Mouse (Mus musculus) ovary, adult 18-20 months (tissue): ENCODE measurements around the gene Tdrd1.

Experiments used
- DNase-seq: peaks from one replicate; pipeline ENCODE4 v3.0.0; 2022; ENCODE audit warnings: low spot score, mixed read lengths

The Tdrd1 gene

DNA sequence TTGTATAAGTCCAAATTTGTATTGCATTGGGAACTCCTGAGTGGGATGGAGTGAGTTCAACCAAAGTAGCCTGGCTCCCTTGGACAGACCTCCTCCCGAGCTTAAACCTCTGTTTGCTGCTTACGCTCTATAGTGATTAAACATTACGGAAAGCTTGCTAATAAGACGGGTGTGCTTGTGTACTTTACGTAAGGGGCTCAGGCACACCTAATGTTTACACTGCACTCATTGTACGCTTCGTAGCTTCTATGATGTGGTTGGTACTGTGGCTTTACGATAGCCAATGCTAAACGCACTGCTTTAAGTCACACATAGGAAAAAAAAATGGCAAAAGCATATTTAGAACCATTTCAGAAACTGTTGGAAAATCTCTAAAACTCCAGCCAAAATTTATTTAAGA is 3.3 kb downstream of the Tdrd1 start:
- no peak for DNase-seq

DNA sequence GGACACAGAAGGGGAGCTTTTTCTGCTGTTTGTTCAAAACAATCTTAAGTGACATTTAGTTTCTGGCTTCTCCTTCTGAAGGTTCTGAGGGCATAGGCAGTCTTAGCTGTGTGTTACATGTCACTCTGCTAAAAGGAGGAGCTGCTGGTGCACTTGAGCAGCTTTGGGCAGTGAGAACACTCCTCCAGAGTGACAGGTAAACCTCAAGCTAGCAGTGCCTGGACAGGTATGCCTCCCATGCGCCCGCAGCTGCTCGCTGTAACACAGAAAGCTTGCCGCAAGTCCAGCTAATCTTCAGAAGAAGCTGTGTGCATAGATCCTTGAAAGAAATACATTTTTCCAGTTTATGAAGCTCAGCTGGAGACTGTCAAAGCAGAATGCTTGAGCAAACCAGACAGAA is 4.2 kb downstream of the Tdrd1 start:
- DNase-seq, result no peak

DNA sequence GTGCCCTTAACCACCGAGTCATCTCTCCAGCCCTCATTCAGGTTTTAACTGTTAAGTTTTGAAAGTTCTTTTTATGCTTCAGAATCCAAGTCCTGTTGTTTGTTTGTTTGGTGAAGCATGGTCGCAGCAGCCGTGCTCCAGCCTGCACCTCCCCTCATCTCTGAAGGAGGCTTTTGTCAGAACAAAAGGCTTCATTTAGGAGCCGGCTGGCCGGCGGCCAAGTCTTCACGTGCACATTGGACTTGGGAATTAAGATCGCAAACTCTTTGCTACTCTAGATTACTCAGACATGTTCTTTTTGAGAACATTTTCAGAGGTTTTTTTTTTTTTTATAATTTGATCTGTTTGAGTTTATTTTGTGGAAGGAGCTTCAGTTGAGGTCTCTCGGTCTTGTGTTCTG is 9.3 kb downstream of the Tdrd1 start:
- DNase-seq, result no peak

DNA sequence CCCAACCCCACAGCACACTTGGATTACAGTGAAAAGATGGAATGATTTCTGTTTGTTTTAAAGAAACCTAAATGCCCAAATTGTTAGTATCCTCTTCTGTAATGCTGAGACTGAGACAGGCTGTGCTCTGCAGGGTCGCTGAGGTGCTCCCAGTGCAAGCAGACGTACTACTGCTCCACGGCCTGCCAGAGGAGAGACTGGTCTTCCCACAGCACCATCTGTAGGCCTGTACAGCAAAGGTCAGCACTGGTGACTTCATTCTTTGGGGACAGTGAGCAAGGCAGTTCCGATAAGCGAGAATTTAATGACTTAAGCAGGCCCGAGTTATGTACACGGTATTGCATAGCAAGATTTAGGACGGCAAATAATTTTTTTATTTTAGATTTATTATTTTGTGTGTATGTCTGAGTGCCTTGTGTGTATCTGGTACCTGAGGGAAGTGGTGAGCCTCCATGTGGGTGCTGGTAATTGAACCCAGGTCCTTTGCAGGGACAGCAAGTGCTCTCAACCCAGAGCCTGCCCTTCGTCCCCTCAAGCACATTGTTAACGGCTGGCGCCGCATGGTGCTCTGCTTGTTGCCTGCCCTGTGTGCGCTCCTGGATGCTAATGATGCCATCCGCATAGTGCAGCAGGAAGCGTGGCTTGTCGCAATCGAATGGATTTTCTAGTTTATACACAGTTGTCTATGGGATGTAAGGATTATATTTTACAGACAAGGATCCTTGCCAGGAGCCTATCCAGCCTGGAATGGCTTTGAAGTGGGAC is 13.1 kb downstream of the Tdrd1 start:
- no peak for DNase-seq

DNA sequence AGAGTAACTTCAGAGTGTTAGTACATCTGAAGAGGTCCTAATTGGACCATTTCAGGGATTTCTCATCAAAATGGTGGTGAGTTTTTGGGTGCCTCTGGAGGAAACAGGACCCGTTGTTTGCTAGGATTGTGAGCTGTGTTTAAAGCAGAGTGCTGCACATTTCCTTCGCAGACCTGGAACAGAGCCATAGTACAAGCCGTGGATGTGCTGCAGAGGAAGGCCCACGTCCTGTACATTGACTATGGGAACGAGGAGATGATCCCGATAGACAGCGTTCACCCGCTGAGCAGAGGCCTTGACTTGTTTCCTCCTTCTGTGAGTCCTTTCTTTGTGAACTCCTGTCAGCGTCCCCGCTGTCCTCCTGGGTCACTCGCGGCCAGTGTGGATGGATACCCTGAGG is 17.0 kb downstream of the Tdrd1 start:
- no peak for DNase-seq

DNA sequence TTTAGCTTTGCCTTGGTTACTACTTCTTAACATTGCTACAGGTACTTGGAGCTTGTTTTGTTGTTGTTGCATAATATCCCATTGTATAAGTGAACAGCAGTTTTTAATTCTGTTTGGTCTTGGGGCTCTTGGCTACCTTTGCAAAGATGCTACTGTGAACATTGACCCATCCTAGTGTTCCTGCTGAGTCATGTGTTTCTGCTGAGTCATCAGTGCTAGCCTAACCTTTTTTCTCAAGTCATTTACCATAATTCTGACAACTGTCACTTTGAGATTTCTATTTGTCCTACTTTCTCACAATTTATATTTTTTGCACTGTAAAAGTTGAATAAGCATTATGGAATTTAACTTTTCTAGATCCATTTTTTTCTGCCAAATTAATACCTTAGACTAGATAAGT is 26.6 kb downstream of the Tdrd1 start:
- no peak for DNase-seq

DNA sequence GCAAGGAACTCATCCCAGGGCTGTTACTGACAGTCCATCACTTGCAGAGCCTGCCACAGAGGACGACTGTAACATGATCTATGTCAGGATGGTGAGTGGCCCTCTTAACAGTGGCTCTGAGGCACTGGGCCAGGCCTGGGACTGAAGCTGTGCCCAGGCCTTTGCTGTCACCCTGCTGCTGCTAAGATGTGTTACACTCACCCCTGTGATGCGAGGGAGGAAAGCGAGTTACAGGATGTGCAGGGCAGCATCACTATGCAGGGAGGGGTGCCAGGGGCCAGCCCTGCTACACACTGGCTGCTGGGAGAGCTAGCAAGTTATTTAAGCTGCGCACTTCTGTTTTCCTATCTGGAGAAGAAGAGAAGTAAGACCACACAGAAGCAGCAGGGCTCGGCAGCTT is 30.4 kb downstream of the Tdrd1 start:
- no peak for DNase-seq

DNA sequence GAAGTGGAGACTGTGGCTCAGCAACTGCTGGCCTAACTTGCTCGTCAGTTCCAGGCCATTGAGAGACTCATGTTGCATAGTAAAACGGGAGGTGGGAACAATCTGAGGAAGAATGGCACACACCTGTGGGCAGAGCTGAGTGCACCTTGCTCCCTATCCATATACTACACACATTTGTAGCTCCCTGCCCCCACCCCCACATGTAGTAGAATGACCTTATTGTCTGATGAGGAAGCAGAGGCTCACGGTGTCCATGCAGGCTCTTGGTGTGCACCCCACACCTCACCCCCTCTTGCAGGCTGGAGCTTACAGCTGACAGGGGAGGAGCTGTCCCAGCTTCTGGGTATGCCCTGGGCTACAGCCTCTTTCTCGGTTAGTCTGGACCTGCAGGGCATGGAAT is 41.7 kb downstream of the Tdrd1 start:
- DNase-seq, result no peak

DNA sequence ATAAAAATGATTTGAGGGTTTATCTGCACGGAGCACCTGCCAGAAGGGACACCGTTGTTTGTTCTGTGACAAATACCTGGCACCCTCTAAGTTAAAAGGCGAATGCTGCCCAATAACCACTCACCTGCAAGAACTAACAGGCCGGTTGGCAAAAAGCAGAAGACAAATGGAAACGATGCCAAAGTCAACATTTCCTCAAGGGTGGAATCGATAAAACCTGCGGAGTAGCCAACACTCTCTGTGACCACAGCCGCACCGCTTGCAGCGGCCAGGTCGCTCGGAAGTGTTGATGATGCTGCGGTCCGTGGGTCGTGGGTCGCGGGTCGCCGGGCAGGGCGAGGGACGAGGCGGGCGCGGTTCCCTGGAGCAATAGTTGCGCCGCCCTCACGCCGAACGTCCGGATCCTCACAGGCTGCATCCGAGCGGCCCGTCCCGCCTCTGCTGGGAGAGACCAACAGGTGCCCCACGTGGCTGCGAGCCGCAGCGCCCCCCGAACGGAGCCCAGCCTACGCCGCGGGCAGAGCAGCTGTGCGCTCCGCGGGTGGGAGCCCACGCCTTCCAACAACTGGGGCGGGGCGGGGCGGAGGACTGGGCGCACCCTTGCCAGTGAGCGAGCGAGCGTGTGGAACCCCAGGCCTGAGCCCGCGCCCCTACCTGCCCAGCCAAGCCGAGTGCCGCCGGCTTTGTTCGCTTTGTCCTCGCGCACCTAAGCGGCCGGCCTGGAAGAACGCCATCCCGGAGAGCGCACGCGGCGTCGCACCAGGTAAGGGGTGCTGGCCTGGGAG is 48.0 kb downstream of the Tdrd1 start, which contains the start of gene Vwa2:
TSS of gene Vwa2 (plus strand) at position 434 of the 785 bp plus-strand sequence.
- no peak for DNase-seq

DNA sequence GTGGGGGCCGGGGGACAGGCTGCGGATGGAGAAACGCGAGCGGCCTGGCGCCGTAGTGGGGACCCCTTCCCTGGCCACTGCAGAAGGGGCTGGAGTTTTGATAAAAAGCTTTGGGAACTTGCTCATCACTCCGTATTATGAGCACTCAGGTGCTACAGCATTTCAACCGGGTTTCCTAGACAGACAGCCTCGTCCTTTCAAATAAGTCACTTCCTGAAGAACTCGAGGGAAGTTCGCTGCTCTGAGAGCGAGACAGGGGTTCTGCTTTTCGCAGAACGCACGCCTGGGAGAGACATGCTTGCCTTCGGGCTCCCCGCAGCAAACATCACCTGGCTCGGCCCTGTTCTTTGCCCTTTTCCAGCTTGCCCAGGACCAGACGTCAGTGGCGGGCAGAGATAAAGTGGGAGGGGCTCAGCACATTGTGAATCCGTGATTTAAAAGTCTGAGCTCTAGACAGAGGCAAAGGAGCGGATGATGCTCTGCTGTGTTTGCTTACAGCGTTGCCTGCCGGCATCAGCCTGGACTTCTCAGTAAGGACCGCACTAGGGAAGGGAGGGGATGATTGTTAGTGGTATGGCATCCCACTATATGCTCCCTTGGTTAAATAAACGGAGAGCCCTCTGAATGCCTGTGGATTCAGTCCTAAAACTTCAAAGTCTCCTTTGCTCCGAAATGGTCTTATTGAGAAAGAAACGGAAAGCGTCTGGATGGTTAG is 48.7 kb downstream of the Tdrd1 start:
- DNase-seq, result no peak

DNA sequence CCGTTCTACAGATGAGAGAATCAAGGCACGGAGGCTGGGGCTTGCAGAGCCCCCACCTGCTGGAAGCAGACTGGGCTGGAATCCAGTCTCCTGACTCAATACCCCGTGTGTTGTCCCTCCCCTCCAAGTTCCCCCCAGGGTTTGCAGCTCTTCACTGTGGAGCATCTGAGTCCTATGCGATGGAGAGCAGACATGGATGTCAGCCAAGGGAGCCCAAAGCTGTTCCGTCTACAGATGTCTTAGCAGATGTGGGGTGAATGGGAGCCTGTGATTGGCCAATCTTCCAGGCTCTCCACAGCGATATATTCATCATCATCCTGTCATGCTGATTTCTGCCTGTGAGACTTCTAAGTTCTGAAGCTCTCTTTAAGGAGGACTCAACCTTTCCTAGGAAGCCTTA is 51.4 kb downstream of the Tdrd1 start:
- no peak for DNase-seq

DNA sequence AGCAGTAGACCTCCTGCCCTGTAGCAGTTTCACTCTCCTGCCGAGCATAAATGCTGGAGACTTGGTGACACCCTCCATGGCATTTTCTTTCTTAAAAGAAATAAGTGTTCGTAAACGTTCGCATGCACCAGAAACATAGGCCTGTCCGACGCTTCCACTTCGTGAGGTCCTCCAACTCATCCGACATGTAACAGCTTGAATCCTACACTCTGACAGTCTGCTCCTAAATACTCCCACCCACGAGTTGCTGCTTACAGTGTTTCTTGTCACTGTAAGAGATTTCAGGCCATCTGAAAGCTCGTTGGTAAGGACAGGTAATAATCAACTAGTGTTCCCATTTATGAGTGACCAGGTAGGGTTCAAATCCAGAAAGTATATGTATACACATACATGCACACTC is 61.9 kb downstream of the Tdrd1 start:
- no peak for DNase-seq

DNA sequence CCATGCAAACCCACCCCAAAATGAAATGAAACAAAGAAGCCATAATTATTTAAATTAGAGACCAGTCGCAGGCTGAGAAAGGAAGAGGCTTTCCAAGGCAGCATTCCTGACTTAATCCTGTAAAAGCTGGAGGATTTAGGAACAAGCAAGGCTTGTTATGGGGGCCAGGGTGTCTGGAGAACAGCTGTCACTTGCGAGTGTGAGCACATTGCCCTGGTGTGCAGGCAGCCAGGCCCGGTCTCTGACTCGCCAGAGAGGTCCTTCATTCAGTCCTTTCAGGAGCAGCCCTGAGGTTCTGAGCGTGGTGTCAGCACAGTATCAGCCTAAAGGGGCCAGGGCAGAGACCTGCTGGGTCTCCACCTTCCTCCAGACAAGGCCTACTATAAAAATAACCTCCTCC is 62.6 kb downstream of the Tdrd1 start:
- DNase-seq, result no peak

DNA sequence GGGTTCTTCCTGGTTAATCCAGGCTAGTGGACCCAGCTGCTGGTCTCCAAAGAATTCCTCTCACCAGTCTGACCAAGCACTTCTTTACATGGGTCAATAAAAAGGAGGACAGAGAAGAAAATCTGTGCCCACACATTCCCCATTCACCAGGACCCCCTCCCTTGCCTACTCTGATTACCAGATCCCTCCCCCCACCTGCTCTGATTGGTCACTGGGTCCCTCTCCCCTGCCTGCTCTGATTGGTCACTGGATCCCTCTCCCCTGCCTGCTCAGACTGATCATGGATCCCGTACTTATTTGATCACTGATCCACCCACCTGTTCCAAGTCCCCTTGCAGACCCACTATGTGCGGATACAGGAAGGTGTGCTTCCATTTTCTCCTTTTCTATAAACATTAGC is 65.4 kb downstream of the Tdrd1 start:
- no peak for DNase-seq

DNA sequence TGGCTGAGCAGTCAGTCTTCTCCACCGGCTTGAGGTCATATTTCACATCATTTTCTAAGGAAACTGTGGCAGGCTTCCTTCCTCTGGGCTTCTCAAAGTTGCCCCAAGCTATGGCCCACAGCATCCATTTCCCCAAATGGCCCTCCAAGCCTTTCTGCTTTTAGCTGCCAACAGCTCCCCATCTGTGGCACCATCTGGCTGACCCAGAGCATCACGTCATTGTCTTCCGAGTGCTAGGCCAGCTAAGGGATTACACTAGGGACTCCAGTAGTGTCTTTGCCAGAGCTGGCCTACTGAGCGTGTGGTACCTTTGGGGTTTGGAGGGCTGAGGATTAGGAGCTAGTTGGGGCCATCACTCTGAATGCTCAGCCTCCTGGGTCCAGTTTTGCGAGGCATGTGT is 66.6 kb downstream of the Tdrd1 start:
- DNase-seq, result no peak

DNA sequence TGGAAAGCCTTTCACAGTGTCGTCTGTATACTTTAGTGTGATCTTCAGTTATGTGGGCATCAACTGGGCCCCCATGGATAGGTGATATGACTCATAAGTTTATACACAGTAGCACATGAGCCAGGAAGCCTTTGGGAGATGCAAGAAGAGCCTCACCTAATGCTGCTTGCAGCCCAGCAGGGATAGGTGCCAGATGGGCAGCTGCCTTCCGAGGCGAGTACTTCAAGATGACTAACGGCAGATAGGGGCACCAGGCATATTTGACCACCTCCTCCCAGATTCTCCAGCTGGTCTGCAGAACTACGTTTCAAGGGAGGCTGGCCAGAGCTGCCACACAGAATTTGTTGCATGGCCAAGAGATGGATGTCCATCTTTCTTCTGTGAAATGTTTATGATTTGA is 67.3 kb downstream of the Tdrd1 start:
- DNase-seq, result no peak

DNA sequence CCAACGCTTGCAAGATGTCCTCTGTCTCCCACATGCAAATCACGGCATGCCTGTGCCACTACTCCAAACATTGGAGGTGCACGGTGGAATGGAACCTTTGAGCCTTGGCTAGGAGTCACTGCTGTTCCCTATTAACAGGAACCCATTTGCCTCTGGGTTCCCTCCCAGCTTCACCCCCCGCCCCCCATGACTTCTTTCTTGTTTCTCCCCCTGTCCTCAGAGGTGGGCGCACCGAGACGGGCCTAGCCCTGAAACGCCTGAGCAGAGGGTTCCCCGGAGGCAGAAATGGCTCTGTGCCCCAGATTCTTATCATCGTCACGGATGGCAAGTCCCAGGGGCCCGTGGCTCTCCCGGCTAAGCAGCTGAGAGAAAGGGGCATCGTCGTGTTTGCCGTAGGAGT is 71.6 kb downstream of the Tdrd1 start:
- DNase-seq, result no peak

DNA sequence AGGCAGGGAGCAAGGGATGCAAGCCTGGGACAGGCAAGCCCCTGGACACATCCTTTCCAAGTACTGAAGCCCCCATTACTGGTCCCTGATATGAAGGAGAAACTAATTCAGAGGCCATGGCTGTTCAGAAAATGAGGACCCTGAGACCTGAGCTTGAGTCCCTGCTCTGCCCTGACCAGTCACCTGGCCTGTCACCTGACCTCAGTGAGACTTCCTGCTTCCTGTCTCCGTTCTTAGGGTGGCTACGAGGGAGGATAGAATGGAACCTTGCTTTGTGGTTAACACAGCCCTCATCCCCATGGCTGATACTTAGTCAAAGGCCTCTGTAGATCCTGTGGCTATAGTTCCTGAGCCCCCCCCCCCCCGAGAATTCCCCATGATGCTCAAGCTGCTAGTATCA is 78.1 kb downstream of the Tdrd1 start:
- no peak for DNase-seq

DNA sequence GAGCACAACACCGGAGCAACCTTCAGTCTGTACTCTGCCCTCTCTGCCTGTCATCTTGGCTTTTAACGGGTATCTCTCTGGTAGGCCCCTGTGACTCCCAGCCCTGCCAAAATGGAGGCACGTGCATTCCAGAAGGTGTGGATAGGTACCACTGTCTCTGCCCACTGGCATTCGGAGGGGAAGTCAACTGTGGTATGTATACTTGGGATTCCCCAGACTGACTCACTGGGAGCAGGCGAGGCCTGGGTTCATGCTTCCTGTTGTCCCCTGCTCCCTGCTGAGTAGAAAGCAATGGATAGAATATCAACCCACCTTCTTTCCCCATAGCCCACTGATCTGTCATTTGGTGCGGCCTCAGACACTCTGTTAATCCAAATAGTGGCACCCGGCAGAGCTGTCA is 79.4 kb downstream of the Tdrd1 start:
- no peak for DNase-seq

DNA sequence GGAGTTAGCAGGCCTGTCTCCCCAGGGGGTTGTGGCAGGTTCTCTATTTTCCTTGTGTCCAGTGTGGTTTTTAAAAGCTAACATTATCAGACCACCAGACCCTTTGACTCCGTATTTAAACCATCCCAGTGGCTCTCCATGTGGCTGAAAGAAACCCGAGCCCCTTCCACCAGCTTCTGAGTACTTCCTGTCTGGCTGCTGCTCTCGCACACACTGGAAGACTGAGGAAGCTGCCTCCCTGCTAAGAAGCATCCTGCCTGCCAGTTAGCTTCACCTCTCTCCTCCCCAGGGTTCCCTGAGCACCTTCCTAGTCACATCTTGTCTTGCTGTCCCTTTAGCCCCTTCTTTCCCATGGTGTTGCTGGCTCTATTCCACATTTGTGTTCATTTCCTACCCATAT is 81.8 kb downstream of the Tdrd1 start:
- DNase-seq, result no peak

DNA sequence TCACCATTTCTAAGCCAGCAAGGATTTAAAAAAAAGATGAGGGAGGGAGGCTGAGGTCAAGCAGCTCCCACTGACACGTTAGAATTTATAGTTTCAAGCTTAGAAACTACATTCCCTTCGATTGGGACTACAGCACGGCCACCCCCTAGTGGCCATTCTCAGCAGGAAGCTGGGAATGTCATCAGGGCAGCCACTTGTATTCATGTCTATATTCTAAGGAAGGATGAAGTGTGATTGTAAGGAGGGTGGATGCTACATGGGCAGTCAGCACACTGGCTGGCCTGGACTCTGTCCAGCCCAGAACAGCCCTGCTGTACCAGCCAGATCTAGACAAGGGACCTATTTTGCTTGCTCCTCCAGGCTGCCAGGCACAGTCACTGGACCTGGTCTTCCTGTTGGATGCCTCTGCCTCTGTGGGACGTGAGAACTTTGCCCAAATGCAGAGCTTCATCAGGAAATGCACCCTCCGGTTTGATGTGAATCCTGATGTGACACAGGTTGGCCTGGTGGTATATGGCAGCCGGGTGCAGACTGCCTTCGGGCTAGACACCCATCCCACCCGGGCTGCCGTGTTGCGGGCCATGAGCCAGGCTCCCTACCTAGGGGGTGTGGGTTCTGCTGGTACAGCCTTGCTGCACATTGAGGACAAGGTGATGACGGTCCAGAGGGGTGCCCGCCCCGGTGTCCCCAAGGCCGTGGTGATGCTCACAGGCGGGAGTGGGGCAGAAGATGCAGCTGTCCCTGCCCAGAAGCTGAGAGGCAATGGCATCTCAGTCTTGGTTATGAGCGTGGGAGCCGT is 82.7 kb downstream of the Tdrd1 start:
- DNase-seq, result no peak

DNA sequence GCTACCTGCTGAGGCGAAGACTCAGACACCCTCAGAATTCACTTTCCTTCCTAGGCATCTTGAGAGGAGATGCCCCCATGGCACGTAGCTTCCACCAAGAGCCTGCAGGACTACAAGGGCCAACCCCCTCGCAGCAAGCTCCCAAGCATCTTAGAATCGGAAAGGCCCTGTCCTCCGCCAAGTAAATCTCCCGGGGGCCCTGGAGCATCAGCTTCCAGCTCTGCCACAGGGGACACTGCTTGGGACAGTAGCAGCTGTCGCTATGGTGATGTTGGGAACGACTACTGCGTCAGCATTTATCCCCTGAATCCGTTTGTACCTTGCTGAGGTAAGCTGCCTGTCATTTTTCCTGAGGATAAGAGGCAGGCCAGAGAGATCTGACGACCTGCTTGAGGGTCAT is 84.6 kb downstream of the Tdrd1 start:
- DNase-seq, result no peak
